Mouse (Mus musculus) central nervous system, embryonic 14 days (tissue): ENCODE results near the gene Thumpd2. TPM values are rescaled to one million over a fixed set of nuclear protein-coding genes. Genes with fewer than 3 reads are reported as not detected.

Experiments
- polyA plus RNA-seq: library from polyadenylated mRNA; depleted of rRNA; stranded (reverse); fragments of >200 nt; gene quantifications from 2 replicates; pipeline ENCODE4 v1.2.3, GENCODE M21; 2012; rRNA removed

Thumpd2 gene
- 5.2 and 5.6 TPM in 2 replicates for polyA plus RNA-seq

GRCm38 (mm10) chr17:81064979-81065311, at the start of gene Thumpd2:
Gene Thumpd2, minus strand, starts transcription at chr17:81065082.

Other genes with a start within 250 kb of the Thumpd2 start
- gene Tmem178, start 120.5 kb downstream of the Thumpd2 start, polyA plus RNA-seq: 27.6 and 37.6 TPM in 2 replicates